Mouse (Mus musculus) liver, postnatal 0 days (tissue): Measurements from ENCODE around the gene Rpusd3. TPM values are rescaled to one million over a fixed set of nuclear protein-coding genes. Genes with fewer than 3 reads are reported as not detected.

ENCODE experiments used
- ATAC-seq: fragments of 200-750 bp; cut with Nextera tagmentation; 2 replicates; pipeline ENCODE4 v1.8.0; 2017; ENCODE audit warnings: mild to moderate bottlenecking, moderate library complexity
- DNase-seq: peaks from one replicate; pipeline ENCODE4 v3.0.0-alpha.2; 2016
- H3K27ac ChIP-seq: fragments of 300-500 bp; sonication (generic); 2 replicates; pipeline ENCODE4 v1.5.1; 2014; ENCODE audit warnings: antibody characterized with exemption, moderate library complexity, mild to moderate bottlenecking, low read depth
- H3K27me3 ChIP-seq: fragments of 300-500 bp; sonication (generic); 2 replicates; pipeline ENCODE4 v1.6.1; 2014; ENCODE audit warnings: low read length, control low read depth, mixed read lengths; ENCODE audit not compliant: insufficient read depth
- H3K36me3 ChIP-seq: fragments of 300-500 bp; sonication (generic); replicated peaks from 2 replicates; pipeline ENCODE4 v1.6.1; 2014; ENCODE audit warnings: mild to moderate bottlenecking, control low read depth, low read length, moderate library complexity, mixed read lengths; ENCODE audit not compliant: insufficient read depth
- H3K4me1 ChIP-seq: fragments of 300-500 bp; sonication (generic); 2 replicates; pipeline ENCODE4 v1.6.1; 2014; ENCODE audit warnings: antibody characterized with exemption, mild to moderate bottlenecking, control low read depth; ENCODE audit not compliant: insufficient read depth
- H3K4me2 ChIP-seq: fragments of 300-500 bp; sonication (generic); 2 replicates; pipeline ENCODE4 v1.6.1; 2014; ENCODE audit warnings: low read depth, mild to moderate bottlenecking, low read length, moderate library complexity, mixed read lengths
- H3K4me3 ChIP-seq: fragments of 300-500 bp; sonication (generic); 2 replicates; pipeline ENCODE4 v1.5.1; 2014; ENCODE audit warnings: low read depth, low read length
- H3K9ac ChIP-seq: fragments of 300-500 bp; sonication (generic); replicated peaks from 2 replicates; pipeline ENCODE4 v1.6.1; 2014; ENCODE audit warnings: mild to moderate bottlenecking, moderate library complexity
- H3K9me3 ChIP-seq: fragments of 300-500 bp; sonication (generic); 2 replicates; pipeline ENCODE4 v1.6.1; 2016; ENCODE audit warnings: mild to moderate bottlenecking, control low read depth, low read length, mixed read lengths
- CTCF ChIP-seq: sonication (generic); IDR thresholded peaks from 2 replicates; pipeline ENCODE4 v1.5.1; 2016; ENCODE audit warnings: antibody characterized with exemption, low read depth
- EP300 ChIP-seq: IDR thresholded peaks from 2 replicates; pipeline ENCODE4 v1.6.1; 2016; ENCODE audit warnings: antibody characterized with exemption, low read depth, mild to moderate bottlenecking
- WGBS: fragments of 180-500 bp; shearing (Covaris S2); extraction: QIAGEN DNeasy Blood & Tissue Kit; methylation state at CpG from one replicate; pipeline ENCODE4 v1.1.7; 2014; ENCODE audit not compliant: insufficient replicate concordance; 5-methylcytosine and 5-hydroxymethylcytosine counted together
- polyA plus RNA-seq: library from polyadenylated mRNA; unstranded; fragments of >200 nt; fragmentation: Nextera tagmentation; extraction: Ambion mirVana; gene quantifications from 2 replicates; pipeline ENCODE4 v1.2.1, GENCODE M21; 2015

The Rpusd3 gene
- polyA plus RNA-seq, 1 experiment from 2014 or later = 17.1 TPM

GRCm38 (mm10) chr6:113442087-113442441, 22.9 kb upstream of the Rpusd3 start:
- peak overlapping the region; percentile 76; the same call in 1 of the 2 replicates for H3K27ac ChIP-seq
- H3K36me3 ChIP-seq = 0 out of 2 replicates have a peak, but pooled peaks cover 5% of the 10 kb centered on the region
- H3K9me3 ChIP-seq = no peaks in the 10 kb centered on the region
- no peak for DNase-seq
- H3K9ac ChIP-seq = peak overlapping the region; percentile 98
- ATAC-seq = no peak
- peak overlapping the region; percentile 98 for H3K4me2 ChIP-seq
- peak overlapping the region; percentile 98 for H3K4me3 ChIP-seq
- no peaks in the 10 kb centered on the region for H3K27me3 ChIP-seq
- peaks cover 17% of the 10 kb centered on the region for H3K4me1 ChIP-seq
- 35% methylated on average over 9 of the region's 9 CpGs for WGBS
- TF ChIP-seq EP300 (no peak), CTCF (no peak)

GRCm38 (mm10) chr6:113441147-113441680, 22.1 kb upstream of the Rpusd3 start:
- TF ChIP-seq EP300 = no peak
- TF ChIP-seq CTCF = peak; percentile 93
- no peak overlapping the region for H3K9ac ChIP-seq
- no peaks in the 10 kb centered on the region for H3K36me3 ChIP-seq
- H3K4me1 ChIP-seq = peaks cover 17% of the 10 kb centered on the region
- H3K27ac ChIP-seq = no peak overlapping the region
- no peaks in the 10 kb centered on the region for H3K9me3 ChIP-seq
- no peaks in the 10 kb centered on the region for H3K27me3 ChIP-seq
- no peak overlapping the region for H3K4me2 ChIP-seq
- no peak overlapping the region for H3K4me3 ChIP-seq
- ATAC-seq = peak; percentile 57
- DNase-seq = peak; percentile 89
- WGBS = 49% methylated on average over 7 of the region's 7 CpGs

GRCm38 (mm10) chr6:113440686-113441085, 21.5 kb upstream of the Rpusd3 start:
- H3K4me1 ChIP-seq = peaks cover 19% of the 10 kb centered on the region
- no peak for ATAC-seq
- H3K9ac ChIP-seq = no peak overlapping the region
- no peaks in the 10 kb centered on the region for H3K9me3 ChIP-seq
- no peak overlapping the region for H3K4me3 ChIP-seq
- H3K36me3 ChIP-seq = no peaks in the 10 kb centered on the region
- no peaks in the 10 kb centered on the region for H3K27me3 ChIP-seq
- no peak overlapping the region for H3K4me2 ChIP-seq
- DNase-seq = no peak
- no peak for TF ChIP-seq EP300
- no peak for TF ChIP-seq CTCF
- 81% methylated on average over 3 of the region's 3 CpGs for WGBS
- no peak overlapping the region for H3K27ac ChIP-seq

- no peak overlapping the region for H3K9ac ChIP-seq
- H3K4me2 ChIP-seq = no peak overlapping the region
- H3K36me3 ChIP-seq = no peaks in the 10 kb centered on the region
- 47% methylated on average over 12 of the region's 12 CpGs for WGBS
- no peaks in the 10 kb centered on the region for H3K9me3 ChIP-seq
- H3K4me1 ChIP-seq = peaks cover 16% of the 10 kb centered on the region
- DNase-seq (no peak), ATAC-seq (peak; percentile 22; the same call in 1 of the 2 replicates)
- H3K27me3 ChIP-seq = no peaks in the 10 kb centered on the region
- peak overlapping the region; percentile 30; the same call in 1 of the 2 replicates for H3K27ac ChIP-seq
- no peak overlapping the region for H3K4me3 ChIP-seq
- TF ChIP-seq EP300 = no peak
- no peak for TF ChIP-seq CTCF
Measured at GRCm38 (mm10) chr6:113438721-113439430, 19.7 kb upstream of the Rpusd3 start.

- Histone ChIP-seq H3K9me3 (no peaks in the 10 kb centered on the region), H3K36me3 (no peaks in the 10 kb centered on the region), H3K27ac (no peak overlapping the region), H3K4me1 (peaks cover 5% of the 10 kb centered on the region), H3K27me3 (no peaks in the 10 kb centered on the region), H3K4me3 (no peak overlapping the region), H3K9ac (no peak overlapping the region), H3K4me2 (no peak overlapping the region)
- 71% methylated on average over 12 of the region's 12 CpGs for WGBS
- TF ChIP-seq CTCF (no peak), EP300 (no peak)
- no peak for DNase-seq
- no peak for ATAC-seq
Measured at GRCm38 (mm10) chr6:113437135-113437534, 18.0 kb upstream of the Rpusd3 start.

- no peak for TF ChIP-seq CTCF
- no peak for TF ChIP-seq EP300
- 63% methylated on average over 9 of the region's 9 CpGs for WGBS
- Histone ChIP-seq H3K4me1 (peaks cover 5% of the 10 kb centered on the region; the same call in 1 of the 2 replicates), H3K9me3 (no peaks in the 10 kb centered on the region), H3K9ac (no peak within 1 kb of the TSS), H3K4me3 (no peak within 1 kb of the TSS), H3K27me3 (no peaks in the 10 kb centered on the region), H3K36me3 (no peaks in the 10 kb centered on the region), H3K4me2 (no peak within 1 kb of the TSS), H3K27ac (peak within 1 kb of the TSS; percentile 48; the same call in 1 of the 2 replicates)
- ATAC-seq (no peak), DNase-seq (no peak)
Measured at GRCm38 (mm10) chr6:113435664-113436205, 16.6 kb upstream of the Rpusd3 start, which contains the start of gene Cidec. TSS of gene Cidec (minus strand) at chr6:113435760.
